Mouse (Mus musculus) intestine, embryonic 16.5 days (tissue): ENCODE measurements around the gene Rpap1. TPM values are rescaled to one million over a fixed set of nuclear protein-coding genes. Genes with fewer than 3 reads are reported as not detected.
"Not testable (repeated sequence)": the region's sequence is repeated elsewhere in the genome, so short reads cannot be mapped to it uniquely, and the experiment has no call there.

ENCODE experiments used
- ATAC-seq: fragments of 200-750 bp; cut with Nextera tagmentation; 2 replicates; pipeline ENCODE4 v1.8.0; 2017; ENCODE audit warnings: moderate TSS enrichment, moderate library complexity
- H3K27ac ChIP-seq: fragments of 300-500 bp; sonication (generic); 2 replicates; pipeline ENCODE4 v1.5.1; 2014; ENCODE audit warnings: mild to moderate bottlenecking, low read length
- H3K27me3 ChIP-seq: fragments of 300-500 bp; sonication (generic); replicated peaks from 2 replicates; pipeline ENCODE4 v1.6.1; 2014; ENCODE audit warnings: low read length, control low read depth, mixed read lengths; ENCODE audit not compliant: control insufficient read depth, insufficient read depth
- H3K36me3 ChIP-seq: fragments of 300-500 bp; sonication (generic); 2 replicates; pipeline ENCODE4 v1.6.1; 2014; ENCODE audit warnings: low read length, control low read depth; ENCODE audit not compliant: control insufficient read depth, insufficient read depth
- H3K4me1 ChIP-seq: fragments of 300-500 bp; sonication (generic); 2 replicates; pipeline ENCODE4 v1.6.1; 2014; ENCODE audit warnings: low read length, control low read depth, mixed read lengths; ENCODE audit not compliant: control insufficient read depth, insufficient read depth
- H3K4me2 ChIP-seq: fragments of 300-500 bp; sonication (generic); 2 replicates; pipeline ENCODE4 v1.6.1; 2014; ENCODE audit warnings: low read depth, low read length, control low read depth
- H3K4me3 ChIP-seq: fragments of 300-500 bp; sonication (generic); 2 replicates; pipeline ENCODE4 v1.5.1; 2014; ENCODE audit warnings: mild to moderate bottlenecking, low read length
- H3K9ac ChIP-seq: fragments of 300-500 bp; sonication (generic); 2 replicates; pipeline ENCODE4 v1.6.1; 2014; ENCODE audit warnings: low read depth, low read length
- H3K9me3 ChIP-seq: fragments of 300-500 bp; sonication (generic); 2 replicates; pipeline ENCODE4 v1.6.1; 2016; ENCODE audit warnings: low read length, control low read depth; ENCODE audit not compliant: control insufficient read depth
- WGBS: fragments of 180-500 bp; shearing (Covaris S2); extraction: QIAGEN DNeasy Blood & Tissue Kit; methylation state at CpG from one replicate; pipeline ENCODE4 v1.1.7; 2014; 5-methylcytosine and 5-hydroxymethylcytosine counted together
- polyA plus RNA-seq: library from polyadenylated mRNA; unstranded; fragments of >200 nt; fragmentation: Nextera tagmentation; extraction: Ambion mirVana; gene quantifications from 2 replicates; pipeline ENCODE4 v1.2.1, GENCODE M21; 2015

The Rpap1 gene
- polyA plus RNA-seq, 1 experiment from 2014 or later = 23.8 TPM

DNA sequence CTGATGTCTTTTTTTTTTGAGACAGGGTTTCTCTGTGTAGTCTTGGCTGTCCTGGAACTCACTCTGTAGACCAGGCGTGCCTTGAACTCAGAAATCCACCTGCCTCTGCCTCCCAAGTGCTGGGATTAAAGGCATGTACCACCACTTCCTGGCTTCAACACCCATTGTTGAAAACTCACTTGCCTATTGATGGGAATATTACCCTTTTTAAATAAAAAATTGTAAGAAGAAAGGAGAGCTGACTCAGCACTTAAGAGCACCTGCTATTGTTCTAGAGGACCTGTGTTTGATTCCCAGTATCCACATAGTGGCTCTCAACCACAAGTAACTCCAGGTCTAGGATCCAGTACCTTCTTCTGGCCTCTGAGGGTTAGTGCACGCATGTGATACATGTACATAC, 71.5 kb downstream of the Rpap1 start:
- H3K36me3 ChIP-seq, H3K27me3 ChIP-seq, H3K4me1 ChIP-seq, H3K9ac ChIP-seq, H3K9me3 ChIP-seq, H3K4me3 ChIP-seq, H3K4me2 ChIP-seq, H3K27ac ChIP-seq, ATAC-seq: not testable (repeated sequence)
- WGBS = 93% methylated on average over 2 of the region's 2 CpGs

Other genes with a start within 250 kb of the Rpap1 start
- 0.36 and 0.39 TPM in 2 replicates for gene Exd1, start 239.9 kb downstream of the Rpap1 start, polyA plus RNA-seq
- gene Chp1, start 239.8 kb downstream of the Rpap1 start, polyA plus RNA-seq = 56.7 and 60.6 TPM in 2 replicates
- gene Nusap1, start 169.2 kb downstream of the Rpap1 start, polyA plus RNA-seq = 50.5 and 57.1 TPM in 2 replicates
- gene Oip5, start 169.1 kb downstream of the Rpap1 start, polyA plus RNA-seq = 18.2 and 23.6 TPM in 2 replicates
- 47.9 and 56.0 TPM in 2 replicates for gene Ndufaf1, start 124.7 kb downstream of the Rpap1 start, polyA plus RNA-seq
- 23.8 and 29.6 TPM in 2 replicates for gene Rtf1, start 112.5 kb downstream of the Rpap1 start, polyA plus RNA-seq
- gene Itpka, start 45.2 kb downstream of the Rpap1 start, polyA plus RNA-seq = 7.5 and 7.9 TPM in 2 replicates
- 0.86 and 1.1 TPM in 2 replicates for gene Ltk, start 27.1 kb downstream of the Rpap1 start, polyA plus RNA-seq
- gene Tyro3, start 10.2 kb upstream of the Rpap1 start, polyA plus RNA-seq = 11.4 and 12.9 TPM in 2 replicates
- 14.7 and 14.9 TPM in 2 replicates for gene Mga, start 109.7 kb upstream of the Rpap1 start, polyA plus RNA-seq
- gene Mapkbp1, start 185.2 kb upstream of the Rpap1 start, polyA plus RNA-seq = 2.0 and 2.4 TPM in 2 replicates
- 16.1 and 17.4 TPM in 2 replicates for gene Jmjd7, start 239.9 kb upstream of the Rpap1 start, polyA plus RNA-seq
- 2.4 and 3.8 TPM in 2 replicates for gene Gm28042, start 240.0 kb upstream of the Rpap1 start, polyA plus RNA-seq
- 0.49 and 0.94 TPM in 2 replicates for gene Pla2g4b, start 245.9 kb upstream of the Rpap1 start, polyA plus RNA-seq